Mouse (Mus musculus): ENCODE data around the gene Tpra1. TPM values are rescaled to one million over a fixed set of nuclear protein-coding genes. Genes with fewer than 3 reads are reported as not detected.

Tpra1 gene
- polyA plus RNA-seq, 1 experiment, result 29.1 TPM

DNA sequence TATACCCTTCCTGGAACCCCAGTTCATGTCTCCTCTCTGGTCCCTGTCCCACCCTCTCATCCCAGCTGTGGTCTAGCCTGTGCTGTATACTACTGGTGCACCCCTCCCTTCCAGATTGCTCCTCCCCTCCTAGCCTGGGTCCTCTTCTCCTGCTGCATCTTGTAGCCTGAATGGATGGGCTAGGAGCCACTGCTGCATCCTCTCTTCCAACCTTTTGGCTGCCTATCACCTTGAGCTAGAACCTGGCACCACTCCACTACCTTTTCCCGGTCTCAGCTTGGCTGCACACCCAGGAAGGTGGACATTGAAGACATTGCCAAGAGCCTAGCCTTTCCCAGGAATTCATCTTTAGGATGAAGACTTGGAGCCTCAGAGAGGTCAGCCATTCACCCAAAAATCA lies 26.0 kb downstream of the Tpra1 start:
- no peak for TF ChIP-seq CEBPB (IDR thresholded peaks at IDR 0.05; ENCODE audit: low read depth)
- TF ChIP-seq CTCF (IDR thresholded peaks at IDR 0.05; ENCODE audit: control insufficient read depth, insufficient read depth, insufficient read length), result no peak
- TF ChIP-seq FOSL1 (IDR thresholded peaks at IDR 0.05; ENCODE audit: insufficient read depth, low read length, poor library complexity, severe bottlenecking), result no peak
- no peak for TF ChIP-seq MYOD1 (IDR thresholded peaks at IDR 0.05; ENCODE audit: control insufficient read depth, insufficient read length, low read depth)
- no peak for TF ChIP-seq USF1 (IDR thresholded peaks at IDR 0.05; ENCODE audit: low read depth)
- no peak for TF ChIP-seq MAX (IDR thresholded peaks at IDR 0.05)
- no peak for TF ChIP-seq MYOG (IDR thresholded peaks at IDR 0.05; ENCODE audit: control insufficient read depth, extremely low read depth, insufficient read length)
- no peak overlapping the region for H3K4me3 ChIP-seq (ENCODE audit: insufficient read depth, poor library complexity, severe bottlenecking)
- H3K79me2 ChIP-seq (ENCODE audit: control insufficient read depth, insufficient read depth), result no peaks in the 10 kb centered on the region
- no peak overlapping the region for H3ac ChIP-seq (ENCODE audit: control insufficient read depth, insufficient read length, low read depth)
- no peaks in the 10 kb centered on the region for H3K36me3 ChIP-seq (ENCODE audit: control insufficient read depth, insufficient read depth)
- H3K27me3 ChIP-seq (ENCODE audit: control insufficient read depth, insufficient read depth, insufficient read length), result no peaks in the 10 kb centered on the region
- no peaks in the 10 kb centered on the region for H3K79me3 ChIP-seq (ENCODE audit: low read depth)

DNA sequence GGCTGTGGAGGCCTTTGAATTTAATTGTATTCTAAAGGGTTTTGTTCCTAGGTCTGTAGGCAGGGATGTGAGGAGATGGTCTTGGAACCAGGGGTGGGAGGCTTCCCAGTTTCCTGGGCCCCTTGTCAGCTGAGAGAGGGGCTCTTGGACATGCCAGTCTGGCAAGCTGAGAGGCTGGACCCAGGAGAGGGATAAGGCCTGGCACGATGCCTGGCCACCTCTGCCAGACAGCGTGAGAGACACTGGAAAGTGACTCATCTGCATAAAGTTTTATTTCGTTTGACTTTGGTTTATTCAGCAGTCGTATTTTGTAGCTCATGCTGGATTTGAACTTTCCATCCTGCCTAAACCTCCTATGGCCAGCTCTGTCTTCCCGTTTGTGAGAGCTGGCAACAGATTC lies 26.5 kb downstream of the Tpra1 start:
- H3K4me3 ChIP-seq (ENCODE audit: insufficient read depth, poor library complexity, severe bottlenecking), result no peak overlapping the region
- no peak overlapping the region for H3ac ChIP-seq (ENCODE audit: control insufficient read depth, insufficient read length, low read depth)
- no peaks in the 10 kb centered on the region for H3K79me2 ChIP-seq (ENCODE audit: control insufficient read depth, insufficient read depth)
- no peak for TF ChIP-seq USF1 (IDR thresholded peaks at IDR 0.05; ENCODE audit: low read depth)
- TF ChIP-seq FOSL1 (IDR thresholded peaks at IDR 0.05; ENCODE audit: insufficient read depth, low read length, poor library complexity, severe bottlenecking), result no peak
- no peak for TF ChIP-seq MAX (IDR thresholded peaks at IDR 0.05)
- TF ChIP-seq CTCF (IDR thresholded peaks at IDR 0.05; ENCODE audit: control insufficient read depth, insufficient read depth, insufficient read length), result no peak
- no peak for TF ChIP-seq MYOG (IDR thresholded peaks at IDR 0.05; ENCODE audit: control insufficient read depth, extremely low read depth, insufficient read length)
- no peak for TF ChIP-seq MYOD1 (IDR thresholded peaks at IDR 0.05; ENCODE audit: control insufficient read depth, insufficient read length, low read depth)
- no peak for TF ChIP-seq CEBPB (IDR thresholded peaks at IDR 0.05; ENCODE audit: low read depth)
- H3K27me3 ChIP-seq (ENCODE audit: control insufficient read depth, insufficient read depth, insufficient read length), result no peaks in the 10 kb centered on the region
- H3K79me3 ChIP-seq (ENCODE audit: low read depth), result no peaks in the 10 kb centered on the region
- no peaks in the 10 kb centered on the region for H3K36me3 ChIP-seq (ENCODE audit: control insufficient read depth, insufficient read depth)

DNA sequence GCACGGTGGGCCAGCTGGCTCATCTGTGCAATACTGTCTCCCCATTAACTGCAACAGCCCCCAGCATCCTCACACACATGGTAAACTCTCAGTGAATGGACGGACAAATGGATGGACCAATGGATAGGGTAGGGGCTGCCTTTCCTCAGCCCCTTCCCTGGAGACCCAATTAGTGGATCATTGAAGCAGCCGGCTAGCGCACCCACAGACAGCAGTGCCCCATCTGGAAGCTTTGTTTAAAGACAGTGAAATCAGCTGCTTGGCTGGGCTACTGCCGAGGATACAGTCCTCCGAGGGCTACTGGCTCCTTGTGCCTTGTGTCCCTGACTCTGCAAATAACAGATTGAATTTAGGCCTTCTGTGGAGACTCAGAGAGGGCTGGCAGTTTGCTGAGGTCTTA lies 27.4 kb downstream of the Tpra1 start:
- Histone ChIP-seq H3K79me2 (ENCODE audit: control insufficient read depth, insufficient read depth) (no peaks in the 10 kb centered on the region), H3K27me3 (ENCODE audit: control insufficient read depth, insufficient read depth, insufficient read length) (no peaks in the 10 kb centered on the region), H3K79me3 (ENCODE audit: low read depth) (no peaks in the 10 kb centered on the region), H3K4me3 (ENCODE audit: insufficient read depth, poor library complexity, severe bottlenecking) (no peak overlapping the region), H3ac (ENCODE audit: control insufficient read depth, insufficient read length, low read depth) (no peak overlapping the region), H3K36me3 (ENCODE audit: control insufficient read depth, insufficient read depth) (no peaks in the 10 kb centered on the region)
- TF ChIP-seq USF1 (IDR thresholded peaks at IDR 0.05; ENCODE audit: low read depth) (no peak), FOSL1 (IDR thresholded peaks at IDR 0.05; ENCODE audit: insufficient read depth, low read length, poor library complexity, severe bottlenecking) (no peak), MYOD1 (IDR thresholded peaks at IDR 0.05; ENCODE audit: control insufficient read depth, insufficient read length, low read depth) (no peak), CEBPB (IDR thresholded peaks at IDR 0.05; ENCODE audit: low read depth) (no peak), MYOG (IDR thresholded peaks at IDR 0.05; ENCODE audit: control insufficient read depth, extremely low read depth, insufficient read length) (no peak), CTCF (IDR thresholded peaks at IDR 0.05; ENCODE audit: control insufficient read depth, insufficient read depth, insufficient read length) (no peak), MAX (IDR thresholded peaks at IDR 0.05) (no peak)

DNA sequence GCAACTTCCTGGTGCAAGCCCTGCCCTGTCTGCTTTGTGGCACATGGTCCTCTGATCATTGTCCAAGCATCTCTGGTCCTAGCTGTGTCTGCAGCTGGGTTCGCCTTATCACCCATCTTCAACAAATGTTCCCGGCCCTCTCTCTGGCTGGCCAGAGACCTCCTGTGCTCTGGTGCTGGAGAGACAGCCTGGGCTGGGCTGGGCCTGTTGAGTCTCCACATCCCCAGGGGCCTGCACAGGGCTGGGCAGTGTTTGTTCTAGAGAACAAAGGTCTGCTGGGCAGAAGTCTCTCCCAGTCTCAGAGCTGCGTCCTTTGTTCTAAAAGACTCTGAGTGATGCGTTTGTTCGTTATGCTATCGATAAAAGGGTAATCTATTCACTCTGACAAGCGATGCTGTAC lies 28.0 kb downstream of the Tpra1 start:
- Histone ChIP-seq H3ac (ENCODE audit: control insufficient read depth, insufficient read length, low read depth) (no peak overlapping the region), H3K36me3 (ENCODE audit: control insufficient read depth, insufficient read depth) (no peaks in the 10 kb centered on the region), H3K79me3 (ENCODE audit: low read depth) (no peaks in the 10 kb centered on the region), H3K4me3 (ENCODE audit: insufficient read depth, poor library complexity, severe bottlenecking) (no peak overlapping the region), H3K27me3 (ENCODE audit: control insufficient read depth, insufficient read depth, insufficient read length) (no peaks in the 10 kb centered on the region), H3K79me2 (ENCODE audit: control insufficient read depth, insufficient read depth) (no peaks in the 10 kb centered on the region)
- TF ChIP-seq USF1 (IDR thresholded peaks at IDR 0.05; ENCODE audit: low read depth) (no peak), FOSL1 (IDR thresholded peaks at IDR 0.05; ENCODE audit: insufficient read depth, low read length, poor library complexity, severe bottlenecking) (no peak)

DNA sequence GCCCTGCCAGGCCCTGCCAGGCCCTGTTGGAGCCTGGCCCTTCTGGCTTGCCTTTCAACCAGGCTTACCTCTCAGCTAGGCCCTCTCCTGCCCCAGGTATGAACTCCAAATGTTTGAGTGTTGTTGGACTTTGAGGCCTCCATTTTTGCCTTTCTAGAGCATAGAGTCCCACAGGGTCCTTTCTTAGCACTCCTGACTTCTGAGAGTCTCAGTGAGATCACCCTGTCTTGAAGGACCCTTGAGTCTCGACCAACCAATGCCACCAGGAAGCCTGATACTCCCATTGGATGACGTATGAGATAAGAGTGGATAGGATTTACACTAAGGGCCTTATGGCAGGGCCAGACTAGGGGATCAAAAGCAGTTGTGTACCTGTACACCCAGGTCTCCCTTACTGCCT lies 29.4 kb downstream of the Tpra1 start:
- Histone ChIP-seq H3K36me3 (ENCODE audit: control insufficient read depth, insufficient read depth) (no peaks in the 10 kb centered on the region), H3K79me2 (ENCODE audit: control insufficient read depth, insufficient read depth) (no peaks in the 10 kb centered on the region), H3ac (ENCODE audit: control insufficient read depth, insufficient read length, low read depth) (no peak overlapping the region), H3K27me3 (ENCODE audit: control insufficient read depth, insufficient read depth, insufficient read length) (no peaks in the 10 kb centered on the region), H3K79me3 (ENCODE audit: low read depth) (no peaks in the 10 kb centered on the region), H3K4me3 (ENCODE audit: insufficient read depth, poor library complexity, severe bottlenecking) (no peak overlapping the region)
- TF ChIP-seq MYOD1 (IDR thresholded peaks at IDR 0.05; ENCODE audit: control insufficient read depth, insufficient read length, low read depth) (no peak), MYOG (IDR thresholded peaks at IDR 0.05; ENCODE audit: control insufficient read depth, extremely low read depth, insufficient read length) (no peak), USF1 (IDR thresholded peaks at IDR 0.05; ENCODE audit: low read depth) (no peak), FOSL1 (IDR thresholded peaks at IDR 0.05; ENCODE audit: insufficient read depth, low read length, poor library complexity, severe bottlenecking) (no peak), CEBPB (IDR thresholded peaks at IDR 0.05; ENCODE audit: low read depth) (no peak), MAX (IDR thresholded peaks at IDR 0.05) (no peak), CTCF (IDR thresholded peaks at IDR 0.05; ENCODE audit: control insufficient read depth, insufficient read depth, insufficient read length) (no peak)

DNA sequence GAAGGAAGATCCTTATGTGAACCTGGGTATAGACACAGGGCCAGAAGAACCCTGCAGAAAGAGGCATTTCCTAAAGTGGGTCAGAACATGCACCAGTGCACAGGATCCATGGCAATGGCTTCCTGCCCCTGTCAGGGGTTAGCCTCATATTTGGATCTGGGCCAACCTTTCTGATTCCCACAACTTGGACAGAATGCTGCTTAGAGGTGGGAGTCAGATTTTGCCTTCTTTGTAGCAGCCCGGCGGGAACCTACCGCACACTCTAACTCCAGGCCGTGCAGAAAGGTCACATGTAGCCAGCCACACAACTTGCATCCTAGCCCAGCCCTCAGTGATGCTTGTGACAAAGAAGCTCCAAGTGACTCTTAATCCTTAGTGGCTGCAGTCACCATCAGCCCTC lies 32.1 kb downstream of the Tpra1 start:
- Histone ChIP-seq H3K4me3 (ENCODE audit: insufficient read depth, poor library complexity, severe bottlenecking) (no peak overlapping the region), H3K27me3 (ENCODE audit: control insufficient read depth, insufficient read depth, insufficient read length) (no peaks in the 10 kb centered on the region), H3K79me3 (ENCODE audit: low read depth) (no peaks in the 10 kb centered on the region), H3K36me3 (ENCODE audit: control insufficient read depth, insufficient read depth) (no peaks in the 10 kb centered on the region), H3K79me2 (ENCODE audit: control insufficient read depth, insufficient read depth) (no peaks in the 10 kb centered on the region), H3ac (ENCODE audit: control insufficient read depth, insufficient read length, low read depth) (no peak overlapping the region)
- TF ChIP-seq MAX (IDR thresholded peaks at IDR 0.05) (no peak), USF1 (IDR thresholded peaks at IDR 0.05; ENCODE audit: low read depth) (no peak), CEBPB (IDR thresholded peaks at IDR 0.05; ENCODE audit: low read depth) (no peak), CTCF (IDR thresholded peaks at IDR 0.05; ENCODE audit: control insufficient read depth, insufficient read depth, insufficient read length) (no peak), MYOG (IDR thresholded peaks at IDR 0.05; ENCODE audit: control insufficient read depth, extremely low read depth, insufficient read length) (no peak), MYOD1 (IDR thresholded peaks at IDR 0.05; ENCODE audit: control insufficient read depth, insufficient read length, low read depth) (no peak), FOSL1 (IDR thresholded peaks at IDR 0.05; ENCODE audit: insufficient read depth, low read length, poor library complexity, severe bottlenecking) (no peak)
